Mouse (Mus musculus) embryo, embryonic 10 days (tissue): ENCODE data around the gene Suv39h1.
"Not testable (repeated sequence)": the region's sequence is repeated elsewhere in the genome, so short reads cannot be mapped to it uniquely, and the experiment has no call there.

Source experiments
- DNase-seq: peaks from one replicate; pipeline ENCODE4 v3.0.0-alpha.2; 2015; ENCODE audit warnings: low spot score

The Suv39h1 gene

DNA sequence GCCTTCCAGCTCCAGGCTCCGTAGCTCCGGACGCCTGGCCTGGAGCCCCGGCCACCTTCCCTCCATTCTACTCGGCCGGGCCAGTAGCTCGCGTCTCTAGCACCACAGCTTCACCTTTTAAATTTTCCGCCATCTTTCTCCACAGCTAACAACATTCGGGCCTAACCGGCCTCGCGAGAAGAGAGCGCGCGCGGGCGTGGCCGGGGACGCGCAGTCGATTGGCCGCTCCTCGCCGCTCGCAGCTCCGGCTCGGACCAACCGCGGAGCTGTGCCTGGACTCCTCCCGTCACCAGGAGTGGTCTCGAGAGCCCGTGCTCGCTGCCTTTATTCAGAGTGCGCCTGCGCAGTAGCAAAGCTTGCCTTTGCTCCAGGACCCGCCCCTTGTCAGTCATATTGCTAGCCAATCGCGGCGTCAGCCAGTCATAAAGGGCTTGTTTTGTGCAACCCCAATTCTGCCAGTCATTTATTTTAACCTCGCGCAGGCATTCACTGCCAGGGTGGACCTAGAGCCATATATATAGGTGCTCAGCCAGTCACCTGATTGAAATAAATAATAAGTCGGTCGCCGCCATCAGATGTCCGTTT is at the start of gene Suv39h1:
TSS of gene Suv39h1 (minus strand) at position 331 of the 585 bp plus-strand sequence.
- peak; percentile 95 for DNase-seq

DNA sequence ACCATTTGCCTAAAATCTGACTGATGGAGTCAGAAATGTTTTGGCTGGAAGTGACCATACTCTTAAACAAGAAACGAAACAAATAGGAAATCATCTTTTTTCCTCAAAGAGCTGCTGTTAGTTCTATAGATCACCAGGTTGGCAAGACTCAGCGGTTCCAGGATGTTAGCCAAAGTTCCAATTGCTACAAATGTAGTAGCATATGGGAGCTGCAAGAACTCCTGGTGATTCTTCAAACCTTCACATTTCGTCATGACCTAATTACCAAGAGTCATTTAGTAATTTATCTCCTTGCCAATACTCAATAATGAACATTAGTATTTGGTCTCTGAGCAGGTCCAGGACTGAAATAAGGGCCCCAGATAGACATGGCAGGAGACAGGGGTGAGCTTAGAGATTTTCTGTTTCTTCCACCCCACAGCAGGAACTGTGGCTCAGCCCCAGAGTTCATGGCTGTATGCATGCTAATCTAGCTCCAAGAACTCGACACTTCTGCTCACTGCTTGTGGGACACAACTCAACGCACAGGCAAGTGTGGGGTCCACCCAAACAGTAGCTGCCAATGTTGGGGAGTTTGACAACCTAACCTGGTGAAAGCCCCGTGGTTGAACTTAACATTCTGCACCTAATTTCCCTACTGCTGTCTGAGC is 49.4 kb upstream of the Suv39h1 start:
- DNase-seq = no peak

GRCm38 (mm10) chrX:8117264-8117663 is 42.7 kb upstream of the Suv39h1 start:
- no peak for DNase-seq

GRCm38 (mm10) chrX:8115275-8115674 is 40.7 kb upstream of the Suv39h1 start:
- DNase-seq = no peak

- DNase-seq = no peak
Measured at GRCm38 (mm10) chrX:8105019-8105418, 30.5 kb upstream of the Suv39h1 start.

- no peak for DNase-seq
Measured at GRCm38 (mm10) chrX:8102213-8102668, 27.7 kb upstream of the Suv39h1 start.

- peak; percentile 81 for DNase-seq
Measured at GRCm38 (mm10) chrX:8101017-8101416, 26.5 kb upstream of the Suv39h1 start.

- DNase-seq = no peak
Measured at GRCm38 (mm10) chrX:8099435-8099834, 24.9 kb upstream of the Suv39h1 start.

DNA sequence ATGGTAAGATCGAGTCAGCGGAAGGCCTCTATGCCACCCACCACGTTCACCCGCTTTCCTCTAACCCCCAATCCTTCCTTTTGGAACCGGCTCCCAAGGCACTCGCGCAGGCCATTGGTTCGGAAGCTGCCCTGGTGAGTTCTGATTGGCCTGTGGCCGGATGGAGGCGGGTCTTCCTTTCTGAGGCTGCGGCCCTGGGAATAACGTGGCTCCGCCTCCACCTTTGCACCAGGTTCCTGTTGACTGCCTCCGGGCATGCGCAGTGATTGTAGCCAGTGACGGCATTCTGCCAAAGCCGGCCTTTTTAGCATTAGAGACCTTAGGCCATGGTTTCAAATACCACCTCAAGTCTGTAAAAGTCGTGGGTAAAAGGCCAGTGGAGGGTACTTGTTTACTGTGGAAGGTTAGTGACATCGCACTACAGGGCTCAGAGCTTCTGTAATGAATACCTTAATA is 22.3 kb upstream of the Suv39h1 start:
- DNase-seq = peak; percentile 95

DNA sequence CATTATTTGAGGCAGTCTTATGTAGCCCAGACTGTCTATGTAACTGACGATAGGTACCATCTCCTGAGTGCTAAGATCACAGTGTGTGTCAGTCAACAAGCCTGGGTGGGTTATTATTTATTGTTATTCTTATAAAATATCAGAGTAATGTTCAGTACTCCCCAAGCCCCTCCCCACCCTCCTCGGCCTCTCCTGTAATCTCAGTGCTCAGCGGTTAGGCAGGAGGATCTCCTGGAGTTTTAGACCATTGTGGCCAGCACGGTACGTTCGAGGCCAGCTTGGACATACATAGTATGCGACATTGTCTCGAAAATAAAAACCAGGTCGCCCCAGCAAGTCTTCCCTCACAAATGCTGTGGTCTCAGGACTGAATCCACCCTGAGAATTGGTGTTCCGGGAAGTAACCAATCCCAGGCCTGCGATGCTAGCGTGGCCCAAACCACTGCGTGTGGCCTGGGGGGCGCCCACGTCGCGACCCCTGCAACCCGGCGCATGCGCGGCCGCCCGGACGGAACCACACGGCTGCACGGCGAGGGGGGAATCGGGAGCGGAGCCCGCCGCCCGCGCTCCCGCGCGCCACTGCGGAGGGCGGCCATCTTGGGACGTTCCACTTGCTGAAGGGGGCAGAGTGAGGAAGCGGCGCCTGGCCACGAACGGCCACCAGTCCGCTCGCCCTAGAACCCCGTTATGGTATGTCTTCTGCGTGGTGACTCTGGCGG is 21.7 kb upstream of the Suv39h1 start:
- not testable (repeated sequence) for DNase-seq

GRCm38 (mm10) chrX:8095546-8095945 is 21.0 kb upstream of the Suv39h1 start:
- DNase-seq = no peak

DNA sequence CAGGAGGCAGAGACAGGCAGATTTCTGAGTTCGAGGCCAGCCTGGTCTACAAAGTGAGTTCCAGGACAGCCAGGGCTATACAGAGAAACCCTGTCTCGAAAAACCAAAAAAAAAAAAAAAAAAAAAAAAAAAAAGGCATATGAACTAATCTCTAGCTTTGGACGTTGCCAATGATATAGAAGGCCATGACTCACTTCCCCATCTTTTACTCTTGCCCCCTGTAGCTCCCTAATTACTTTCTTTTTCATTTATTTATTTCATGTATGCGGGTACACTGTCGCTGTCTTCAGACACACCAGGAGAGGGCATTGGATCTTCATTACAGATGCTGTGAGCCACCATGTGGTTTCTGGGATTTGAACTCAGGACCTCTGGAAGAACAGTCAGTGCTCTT is 16.4 kb upstream of the Suv39h1 start:
- not testable (repeated sequence) for DNase-seq

- no peak for DNase-seq
Measured at GRCm38 (mm10) chrX:8090346-8090953, 15.9 kb upstream of the Suv39h1 start, which contains the start of gene Was. Was (minus strand) TSS chrX:8090498.

- no peak for DNase-seq
Measured at GRCm38 (mm10) chrX:8089746-8090145, 15.2 kb upstream of the Suv39h1 start.

DNA sequence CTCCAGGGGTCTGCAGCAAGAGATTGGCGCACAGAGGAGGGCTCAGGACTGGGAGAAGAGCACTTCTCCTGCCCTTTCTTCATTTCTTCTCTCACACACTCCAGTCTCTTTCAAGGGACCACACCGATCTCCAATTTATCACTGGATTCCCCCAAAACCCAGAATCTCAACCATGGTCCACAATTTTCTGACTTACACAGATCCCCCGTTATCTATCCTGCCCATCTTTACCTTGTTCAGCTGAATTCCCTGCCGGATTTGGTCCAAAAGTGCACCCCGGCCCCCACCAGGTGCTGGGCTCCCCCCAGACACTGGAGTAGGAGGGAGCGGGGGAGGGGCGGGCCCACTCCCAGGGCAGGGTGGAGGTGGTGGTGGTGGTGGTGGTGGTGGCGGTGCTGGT is 11.1 kb upstream of the Suv39h1 start:
- no peak for DNase-seq

- DNase-seq = no peak
Measured at GRCm38 (mm10) chrX:8084771-8085259, 10.3 kb upstream of the Suv39h1 start.

DNA sequence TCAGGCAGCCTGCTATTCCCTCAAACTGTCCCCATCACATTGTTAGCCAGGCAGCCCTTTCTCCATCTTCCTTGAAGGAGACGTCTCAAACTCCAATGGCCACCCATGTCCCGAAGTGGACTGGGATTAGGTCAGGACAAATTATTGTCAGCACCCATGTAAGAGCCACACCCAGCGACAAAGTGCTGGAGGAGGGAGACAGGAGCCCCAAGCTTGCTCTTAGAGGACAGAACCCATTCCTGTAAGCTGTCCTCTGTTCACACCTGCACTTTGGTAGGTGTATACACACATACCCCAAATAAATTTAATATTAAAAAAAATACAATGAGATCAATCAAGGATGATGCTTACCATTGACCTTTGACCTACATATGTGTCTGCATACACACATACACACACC is 544 bp upstream of the Suv39h1 start:
- no peak for DNase-seq

GRCm38 (mm10) chrX:8073881-8074429 is 605 bp downstream of the Suv39h1 start:
- DNase-seq = peak; percentile 46

DNA sequence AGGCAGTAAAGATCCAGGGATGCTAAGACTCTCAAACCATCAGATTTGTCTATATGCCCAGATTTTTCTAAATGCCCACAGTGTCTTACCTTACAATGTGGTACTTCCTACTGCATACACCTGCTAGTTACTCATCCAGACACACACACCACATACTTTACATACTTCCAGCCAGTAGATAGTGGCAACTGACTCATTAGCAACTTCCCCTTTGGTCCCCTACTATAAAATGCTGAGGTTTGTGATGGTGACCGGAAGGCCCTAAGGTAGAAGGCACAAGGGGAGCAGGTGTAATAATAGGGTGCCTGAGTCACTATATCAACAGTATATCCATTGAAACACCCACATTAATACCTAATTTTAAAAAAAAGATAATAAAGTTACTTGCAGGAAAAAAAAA is 5.4 kb downstream of the Suv39h1 start:
- DNase-seq = no peak

DNA sequence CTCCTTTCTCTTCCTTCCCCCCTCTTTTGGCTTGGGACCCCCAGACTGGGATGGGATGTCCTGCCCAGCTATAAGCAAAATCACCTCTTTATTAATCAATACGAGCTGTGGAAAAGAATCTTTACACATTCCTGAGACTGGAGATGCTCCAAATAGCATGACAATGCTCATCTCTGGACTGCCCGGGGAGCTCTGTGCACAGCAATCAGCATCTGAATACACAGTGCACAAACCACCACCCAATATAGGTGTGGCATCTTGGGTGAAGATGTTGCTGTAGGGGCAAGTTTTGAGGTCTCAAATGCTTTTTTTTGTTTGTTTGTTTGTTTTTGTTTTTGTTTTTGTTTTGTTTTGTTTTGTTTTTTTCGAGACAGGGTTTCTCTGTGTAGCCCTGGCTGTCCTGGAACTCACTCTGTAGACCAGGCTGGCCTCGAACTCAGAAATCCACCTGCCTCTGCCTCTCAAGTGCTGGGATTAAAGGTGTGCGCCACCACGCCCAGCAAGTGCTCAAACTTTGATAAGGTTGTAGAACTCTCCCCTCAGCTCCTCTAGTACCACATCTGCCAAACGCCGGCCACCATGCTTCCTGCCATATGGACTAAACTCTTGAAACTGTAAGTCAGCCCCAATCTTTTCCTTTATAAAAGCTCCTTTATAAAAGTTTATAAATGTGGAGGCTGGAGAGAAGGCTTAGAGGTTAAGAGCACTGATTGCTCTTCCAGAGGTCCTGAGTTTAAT is 23.3 kb downstream of the Suv39h1 start:
- not testable (repeated sequence) for DNase-seq

DNA sequence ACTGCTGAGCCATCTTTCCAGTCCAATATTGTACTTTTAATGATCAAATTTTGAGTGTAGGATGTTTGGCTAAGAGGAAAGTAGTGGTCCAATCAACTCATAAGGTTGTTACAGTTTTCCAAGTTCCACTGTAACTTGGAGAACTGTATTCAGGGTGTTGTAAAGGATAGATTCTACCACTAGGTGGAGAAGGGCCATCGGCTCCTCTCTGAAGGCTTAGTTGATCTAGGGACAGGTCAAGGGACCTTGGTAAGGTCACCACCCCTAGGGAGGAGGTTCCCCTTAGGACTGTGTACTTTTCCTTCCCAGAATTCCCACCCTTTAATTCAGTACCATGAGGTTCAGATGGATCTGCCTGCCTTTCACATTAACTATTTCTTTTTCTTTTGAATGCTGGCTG is 41.6 kb downstream of the Suv39h1 start:
- no peak for DNase-seq
